Mouse (Mus musculus) gastrocnemius, postnatal 4 days (tissue): ENCODE data around the gene Tmprss2. TPM values are rescaled to one million over a fixed set of nuclear protein-coding genes. Genes with fewer than 3 reads are reported as not detected.
A peak's percentile ranks its signal among the peaks of the same experiment; 100 is the strongest.

Experiments used
- DNase-seq, 2 experiments: peaks; one replicate each; pipeline ENCODE4 v3.0.0; 2021 to 2022; ENCODE audit warnings: low spot score in 2 of 2, mixed read lengths in 2 of 2
- long read RNA-seq, 2 experiments: library from polyadenylated mRNA; stranded (forward); transcript quantifications; one replicate each; pipeline ENCODE4 v2.0.0; 2021
- total RNA-seq, 2 experiments: library from RNA; stranded (reverse); gene quantifications; 2 replicates each; pipeline ENCODE4 v1.2.3; 2021

The Tmprss2 gene
- total RNA-seq: under 1 TPM in 1 of 2 experiments, not detected in 1; 0.47 TPM
- long read RNA-seq, experiment 1: 0 reads
- long read RNA-seq, experiment 2: 0 reads

GRCm38 (mm10) chr16:97610939-97611338 is at the start of gene Tmprss2:
TSS of gene Tmprss2 (minus strand) at chr16:97611195.
- peak in 1 of 2 experiments; percentile 17 for DNase-seq

DNA sequence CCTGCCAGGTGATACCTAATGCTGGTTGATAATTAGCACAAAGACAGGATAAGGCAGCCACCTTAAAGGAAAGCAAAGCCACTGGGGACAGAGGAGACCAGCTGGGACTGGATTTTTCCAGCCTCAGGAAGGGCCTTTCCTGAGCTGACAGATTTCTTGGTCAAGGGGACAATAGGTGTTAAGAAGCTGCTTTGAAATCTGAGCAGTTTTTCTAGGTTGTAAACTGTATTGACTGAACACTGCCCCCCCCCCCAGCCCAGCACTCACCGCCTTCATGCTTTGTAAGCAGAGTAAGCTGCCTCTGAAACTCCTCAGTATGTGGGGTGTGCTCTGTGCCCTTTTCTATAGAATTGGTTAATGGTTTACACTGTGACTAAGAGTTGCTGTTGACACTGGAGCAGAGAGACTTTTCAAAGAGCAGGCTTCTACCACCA is 48.2 kb upstream of the Tmprss2 start:
- no peak for DNase-seq

GRCm38 (mm10) chr16:97658481-97658880 is 47.5 kb upstream of the Tmprss2 start:
- no peak for DNase-seq

DNA sequence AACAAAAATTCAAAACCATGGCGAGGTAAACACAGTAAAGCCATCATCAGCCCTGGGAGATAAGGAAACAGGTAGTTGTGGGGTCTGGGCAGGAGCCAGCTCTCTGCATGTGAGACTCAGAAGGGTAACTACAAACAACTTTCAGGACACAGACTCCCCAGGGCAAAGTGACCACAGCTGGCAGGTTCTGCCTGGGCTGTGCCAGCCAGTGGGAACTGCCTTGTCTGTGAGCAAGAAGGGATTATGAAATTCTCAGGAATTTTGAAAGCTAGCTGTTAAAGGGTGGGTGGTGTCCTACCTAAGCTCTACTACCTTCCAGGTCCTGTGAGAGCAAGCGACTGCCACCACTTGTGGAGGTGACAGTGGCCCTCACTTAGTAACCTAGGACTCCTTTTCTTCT is 44.8 kb upstream of the Tmprss2 start:
- no peak for DNase-seq

DNA sequence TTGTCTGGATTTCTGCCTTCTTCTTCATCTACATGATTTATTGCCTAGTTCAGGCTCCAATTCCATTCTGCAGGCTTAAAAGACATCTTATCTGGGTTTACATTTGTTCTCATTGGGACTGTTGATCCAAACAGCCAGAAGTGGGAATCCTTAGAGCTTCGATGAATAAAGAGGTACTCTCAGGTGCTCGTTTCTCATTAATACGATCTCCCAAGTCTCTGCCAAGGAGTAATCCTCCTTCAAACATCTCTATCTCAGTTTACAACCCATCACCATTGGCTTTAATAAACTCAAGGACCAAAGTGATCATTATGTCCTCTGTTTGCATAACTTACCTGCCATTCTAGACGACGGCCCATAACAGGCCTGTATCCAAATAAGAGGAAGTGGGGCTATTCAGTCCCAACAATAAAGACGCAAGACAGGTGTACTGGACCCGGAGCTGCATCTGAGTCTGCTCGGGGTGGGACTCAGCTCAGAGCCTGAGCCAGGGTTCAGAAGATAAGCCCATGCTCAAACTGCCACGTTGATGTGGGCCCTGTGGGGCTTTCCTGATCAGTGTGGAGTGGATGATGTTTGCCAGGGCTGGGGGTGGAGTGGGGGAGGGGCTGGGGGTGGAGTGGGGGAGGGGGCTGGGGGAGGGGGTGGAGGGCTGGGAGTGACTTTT is 38.7 kb upstream of the Tmprss2 start:
- no peak for DNase-seq

- DNase-seq: no peak
Measured at GRCm38 (mm10) chr16:97644681-97645080, 33.7 kb upstream of the Tmprss2 start.

DNA sequence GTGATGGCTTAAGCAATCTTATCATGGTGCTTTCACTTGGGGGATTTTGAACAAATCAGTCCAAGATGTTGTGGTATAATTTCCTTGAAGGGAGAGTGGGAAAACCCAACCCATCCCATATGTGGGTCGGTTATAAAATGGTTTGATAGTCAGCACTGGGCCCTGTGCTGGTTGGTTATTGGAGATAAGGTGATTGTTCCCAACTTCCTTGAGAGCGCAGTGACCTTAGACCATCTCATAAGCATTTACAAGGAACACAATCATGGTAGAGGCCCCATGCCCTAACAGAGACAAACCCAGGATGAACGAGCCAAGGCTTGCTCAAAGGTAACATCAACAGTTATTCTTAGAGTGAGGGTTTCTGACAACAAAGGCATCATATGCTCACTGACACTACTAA is 28.6 kb upstream of the Tmprss2 start:
- no peak for DNase-seq

DNA sequence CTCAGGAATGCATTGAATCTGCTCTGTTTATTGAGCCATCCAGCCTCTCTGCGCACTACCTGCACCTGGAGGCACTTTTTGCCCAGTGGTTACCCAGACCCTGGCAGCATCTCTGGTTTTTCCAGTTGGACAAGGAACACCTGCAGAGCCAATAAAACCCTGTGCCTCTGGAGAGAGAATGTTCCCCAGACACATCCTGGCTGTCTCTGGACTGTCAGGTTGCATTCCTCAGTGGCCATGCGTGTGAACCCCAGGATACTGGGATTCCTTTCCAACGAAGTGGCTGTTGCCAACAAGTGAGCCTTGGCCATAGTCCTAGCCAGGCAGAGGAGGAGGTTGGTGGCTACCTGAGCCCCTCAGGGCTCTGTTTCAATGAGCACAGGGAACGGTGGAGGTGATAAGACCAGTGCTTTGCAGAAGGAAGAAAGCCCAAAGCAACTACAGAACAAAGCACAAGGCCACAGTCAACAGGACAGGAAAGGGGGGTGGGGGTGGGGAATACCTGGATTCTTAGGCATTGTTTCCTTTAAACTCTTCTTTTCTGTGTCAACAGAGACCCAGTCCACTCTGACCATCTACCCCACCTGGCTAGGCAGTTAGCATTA is 22.0 kb upstream of the Tmprss2 start:
- DNase-seq: no peak

DNA sequence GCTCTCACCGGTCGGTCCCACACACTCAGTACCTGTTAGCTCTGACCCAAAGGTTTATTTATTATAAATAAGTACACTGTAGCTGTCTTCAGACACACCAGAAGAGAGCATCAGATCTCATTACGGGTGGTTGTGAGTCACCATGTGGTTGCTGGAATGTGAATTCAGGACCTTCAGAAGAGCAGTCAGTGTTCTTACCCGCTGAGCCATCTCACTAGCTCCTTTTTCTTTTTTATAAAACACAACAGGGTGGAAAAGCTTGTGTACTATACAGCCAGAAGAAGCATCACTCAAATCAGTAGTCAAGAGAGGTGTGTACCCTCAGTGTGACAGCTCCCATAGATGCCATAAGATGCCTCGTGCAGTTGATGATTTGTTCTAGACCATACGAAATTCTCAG is 12.2 kb upstream of the Tmprss2 start:
- DNase-seq: no peak

DNA sequence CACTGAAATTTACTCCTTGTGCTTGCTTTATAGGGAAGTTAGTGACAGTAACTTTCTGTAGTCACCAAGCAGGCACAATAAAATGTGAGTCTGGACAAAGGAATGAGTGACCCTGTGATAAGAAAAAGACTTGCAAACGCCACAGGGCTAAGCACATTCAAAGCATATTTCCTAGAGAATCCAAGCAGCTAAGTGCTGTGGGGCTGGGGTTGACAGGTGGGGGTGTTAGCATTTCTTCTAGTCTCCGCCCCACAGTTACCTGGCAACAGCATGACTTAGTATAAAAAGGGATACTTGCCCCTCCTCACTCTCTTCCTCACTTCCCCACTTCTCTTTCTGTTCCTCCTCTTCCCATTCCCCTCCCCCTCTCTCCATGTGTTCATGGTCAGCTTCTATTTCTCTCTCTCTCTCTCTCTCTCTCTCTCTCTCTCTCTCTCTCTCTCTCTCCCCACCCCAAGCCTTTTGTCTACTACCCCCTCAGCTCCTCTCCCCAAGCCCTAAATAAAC is 11.4 kb upstream of the Tmprss2 start:
- no peak for DNase-seq

- DNase-seq: no peak
Measured at GRCm38 (mm10) chr16:97618285-97618684, 7.3 kb upstream of the Tmprss2 start.

- no peak for DNase-seq
Measured at GRCm38 (mm10) chr16:97612009-97612408, 1.0 kb upstream of the Tmprss2 start.

DNA sequence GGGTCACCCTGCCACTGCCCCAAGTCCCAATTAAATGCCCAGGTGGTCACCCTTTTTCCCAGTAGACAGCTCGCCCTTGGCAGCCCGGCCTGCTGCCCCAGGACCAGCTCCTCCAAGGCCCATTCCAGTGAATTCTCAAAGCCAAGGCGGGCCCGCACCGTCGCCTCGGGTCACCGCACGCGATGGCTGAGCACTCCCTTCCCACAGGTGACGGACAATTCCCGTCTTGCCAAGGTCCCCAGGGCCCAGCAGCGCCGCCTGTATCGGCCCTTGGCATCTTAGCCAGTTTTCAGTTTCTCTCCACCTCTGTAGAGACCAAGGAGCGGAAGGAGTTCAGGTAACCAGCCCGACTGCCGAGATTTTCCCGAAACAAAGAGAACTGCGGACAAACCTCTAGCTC is 749 bp downstream of the Tmprss2 start:
- DNase-seq: no peak

DNA sequence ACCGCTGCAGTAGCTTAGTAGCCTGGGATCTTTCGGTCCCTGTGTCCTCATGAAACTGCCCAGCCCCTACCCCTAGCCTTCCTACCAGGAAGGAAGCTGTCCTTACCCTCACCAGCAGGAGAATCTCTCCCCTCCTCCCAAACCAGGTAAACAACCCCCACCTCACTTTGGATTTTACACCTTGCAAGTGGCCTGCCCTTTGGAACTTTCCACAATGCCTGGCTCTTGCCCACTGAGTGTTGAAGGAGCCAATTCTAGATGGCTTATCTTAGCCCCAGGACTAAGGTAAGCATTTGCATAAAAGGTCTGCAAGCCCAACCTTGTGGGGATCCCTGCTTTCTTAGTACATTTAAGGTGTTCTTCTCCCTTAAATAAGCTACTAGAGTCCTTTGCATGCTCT is 1.3 kb downstream of the Tmprss2 start:
- no peak for DNase-seq

- no peak for DNase-seq
Measured at GRCm38 (mm10) chr16:97607956-97608355, 3.0 kb downstream of the Tmprss2 start.

GRCm38 (mm10) chr16:97606829-97607228 is 4.2 kb downstream of the Tmprss2 start:
- DNase-seq: no peak

DNA sequence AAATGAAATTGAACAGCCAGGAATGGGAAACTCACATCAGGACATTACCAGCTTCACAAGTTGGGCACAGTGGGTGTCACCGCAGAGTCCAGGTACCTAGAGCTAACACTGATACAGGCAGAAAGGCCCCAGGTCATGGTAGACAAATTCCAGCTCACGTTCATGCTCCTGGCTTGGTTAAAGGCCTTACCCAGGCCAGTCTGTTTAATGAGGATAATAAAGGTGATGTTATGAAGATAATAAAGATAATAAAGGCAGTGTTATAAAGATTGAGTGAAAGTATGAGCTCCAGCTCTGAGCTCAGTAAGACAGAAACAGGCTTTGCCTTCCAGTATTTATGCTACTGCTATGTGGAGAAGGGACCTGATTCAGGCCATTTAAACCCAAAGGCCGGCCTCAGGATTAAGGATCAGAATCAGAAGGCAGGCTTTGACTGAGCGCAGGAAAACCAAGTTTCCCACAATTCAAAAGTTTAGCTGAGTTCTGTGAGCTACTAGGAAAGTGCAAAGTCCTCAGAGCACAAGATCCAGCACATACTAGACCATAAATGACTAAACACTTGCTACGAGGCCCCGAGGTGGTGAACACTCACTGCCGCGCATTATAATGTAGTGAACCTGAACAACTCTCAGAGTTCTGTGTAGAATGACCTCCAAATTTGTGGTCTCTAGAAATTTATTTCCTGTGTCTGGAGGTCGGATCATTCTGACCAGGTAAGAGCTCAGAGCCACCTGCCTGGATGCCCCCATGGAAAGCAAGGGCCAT is 4.9 kb downstream of the Tmprss2 start:
- no peak for DNase-seq

DNA sequence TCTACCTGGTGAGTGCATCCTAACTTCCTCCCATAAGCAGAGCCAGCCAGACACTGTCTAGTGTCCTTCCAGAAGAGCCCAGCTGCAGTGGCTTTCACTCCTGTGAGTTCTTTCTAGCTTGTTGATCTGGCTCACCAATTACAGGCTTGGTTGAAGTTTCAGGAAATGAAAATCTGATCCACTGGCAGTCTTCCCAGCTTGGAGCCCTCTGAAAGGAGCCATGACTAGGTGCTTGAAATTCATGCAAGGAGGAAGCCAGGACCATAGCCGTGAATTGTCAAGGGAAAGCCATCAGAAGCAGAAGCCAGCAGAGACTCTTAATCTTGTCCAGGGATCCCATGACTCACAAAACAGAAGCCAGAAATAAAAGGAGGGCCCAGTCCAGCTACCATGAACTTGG is 8.7 kb downstream of the Tmprss2 start:
- peak in 1 of 2 experiments; percentile 32 for DNase-seq

DNA sequence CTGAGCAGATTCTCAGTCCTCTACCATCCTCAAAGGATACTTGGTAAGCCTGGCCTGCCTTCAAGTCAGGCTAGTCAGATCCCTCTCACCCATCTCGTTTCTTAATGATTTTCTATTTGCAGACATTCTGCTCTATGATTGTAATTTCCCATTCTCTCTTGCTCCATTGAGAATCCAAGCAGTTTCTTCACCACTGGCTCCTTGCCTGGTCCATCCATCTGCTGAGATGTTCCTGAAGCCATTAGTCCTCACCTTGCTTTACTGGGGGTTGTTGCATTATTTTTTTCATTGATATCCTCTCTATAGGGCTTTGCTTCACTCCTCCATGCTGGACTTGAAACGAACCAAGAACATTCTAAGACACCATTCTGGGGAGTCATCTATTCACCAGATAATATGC is 10.4 kb downstream of the Tmprss2 start:
- DNase-seq: no peak

DNA sequence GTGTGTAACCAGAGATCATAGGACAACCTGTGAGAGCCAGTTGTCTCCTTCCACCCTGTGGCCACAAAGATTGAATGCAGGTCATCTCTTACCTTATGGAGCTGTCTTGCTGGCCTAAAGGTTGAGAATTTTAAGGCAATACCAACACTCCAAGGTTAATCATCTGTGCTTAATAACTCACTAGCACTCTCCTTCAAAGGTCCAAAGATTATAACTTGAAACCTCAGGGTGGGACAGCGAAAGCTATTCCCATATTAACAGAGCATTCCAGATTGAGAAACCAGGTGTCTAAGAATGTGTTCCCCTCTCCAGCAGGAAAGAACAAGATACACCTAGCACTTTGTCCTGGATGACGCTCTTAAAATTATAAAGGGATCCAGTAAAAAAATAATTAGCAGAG is 12.9 kb downstream of the Tmprss2 start:
- DNase-seq: no peak

- DNase-seq: no peak
Measured at GRCm38 (mm10) chr16:97593816-97594509, 17.0 kb downstream of the Tmprss2 start.
